Mouse (Mus musculus) forebrain, embryonic 12.5 days (tissue): ENCODE measurements around the gene Khk. TPM values are rescaled to one million over a fixed set of nuclear protein-coding genes. Genes with fewer than 3 reads are reported as not detected.

Experiments
- ATAC-seq: fragments of 200-750 bp; cut with Nextera tagmentation; 2 replicates; pipeline ENCODE4 v1.8.0; 2017; ENCODE audit warnings: moderate TSS enrichment; ENCODE audit not compliant: low FRiP score
- H3K27ac ChIP-seq: fragments of 300-500 bp; sonication (generic); 2 replicates; pipeline ENCODE4 v1.5.1; 2016; ENCODE audit warnings: mild to moderate bottlenecking
- H3K27me3 ChIP-seq: fragments of 300-500 bp; sonication (generic); 2 replicates; pipeline ENCODE4 v1.6.1; 2016; ENCODE audit warnings: mild to moderate bottlenecking
- H3K36me3 ChIP-seq: fragments of 300-500 bp; sonication (generic); replicated peaks from 2 replicates; pipeline ENCODE4 v1.6.1; 2016; ENCODE audit warnings: mild to moderate bottlenecking
- H3K4me1 ChIP-seq: fragments of 300-500 bp; sonication (generic); 2 replicates; pipeline ENCODE4 v1.6.1; 2016
- H3K4me2 ChIP-seq: fragments of 300-500 bp; sonication (generic); 2 replicates; pipeline ENCODE4 v1.6.1; 2016; ENCODE audit warnings: mild to moderate bottlenecking, moderate library complexity
- H3K4me3 ChIP-seq: fragments of 300-500 bp; sonication (generic); replicated peaks from 2 replicates; pipeline ENCODE4 v1.5.1; 2016; ENCODE audit warnings: mild to moderate bottlenecking
- H3K9ac ChIP-seq: fragments of 300-500 bp; sonication (generic); 2 replicates; pipeline ENCODE4 v1.6.1; 2016; ENCODE audit warnings: mild to moderate bottlenecking
- H3K9me3 ChIP-seq: fragments of 300-500 bp; sonication (generic); 2 replicates; pipeline ENCODE4 v1.6.1; 2016
- WGBS: fragments of 180-500 bp; shearing (Covaris S2); methylation state at CpG from one replicate; pipeline ENCODE4 v1.1.7; 2016; 5-methylcytosine and 5-hydroxymethylcytosine counted together
- polyA plus RNA-seq: library from polyadenylated mRNA; unstranded; fragments of >200 nt; fragmentation: Nextera tagmentation; extraction: Ambion mirVana; gene quantifications from 2 replicates; pipeline ENCODE4 v1.2.1, GENCODE M21; 2016

The Khk gene
- polyA plus RNA-seq, 1 experiment from 2014 or later = 7.7 TPM

DNA sequence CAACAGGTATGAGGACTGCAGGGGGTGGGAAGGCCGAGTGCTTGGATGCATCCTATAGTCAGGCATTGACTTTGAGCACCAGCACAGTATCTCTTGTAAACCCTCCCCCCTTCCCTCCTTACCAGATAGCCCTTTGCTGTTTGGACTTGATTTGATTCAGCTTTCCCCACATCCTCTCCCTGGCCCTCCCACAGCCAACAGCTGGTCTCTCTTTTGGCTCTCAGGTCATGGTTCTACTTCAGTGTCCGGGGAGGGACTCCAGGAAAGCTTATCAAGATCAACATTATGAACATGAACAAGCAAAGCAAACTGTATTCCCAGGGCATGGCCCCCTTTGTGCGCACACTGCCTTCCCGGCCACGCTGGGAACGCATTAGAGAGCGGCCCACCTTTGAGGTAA lies 30.9 kb upstream of the Khk start:
- Histone ChIP-seq H3K9ac (peak overlapping the region; percentile 83), H3K36me3 (peaks cover 51% of the 10 kb centered on the region), H3K4me3 (peak overlapping the region; percentile 82), H3K4me2 (peak overlapping the region; percentile 69), H3K4me1 (peaks cover 17% of the 10 kb centered on the region), H3K27ac (no peak overlapping the region), H3K9me3 (no peaks in the 10 kb centered on the region), H3K27me3 (no peaks in the 10 kb centered on the region)
- ATAC-seq = no peak
- WGBS = 84% methylated on average over 7 of the region's 7 CpGs

DNA sequence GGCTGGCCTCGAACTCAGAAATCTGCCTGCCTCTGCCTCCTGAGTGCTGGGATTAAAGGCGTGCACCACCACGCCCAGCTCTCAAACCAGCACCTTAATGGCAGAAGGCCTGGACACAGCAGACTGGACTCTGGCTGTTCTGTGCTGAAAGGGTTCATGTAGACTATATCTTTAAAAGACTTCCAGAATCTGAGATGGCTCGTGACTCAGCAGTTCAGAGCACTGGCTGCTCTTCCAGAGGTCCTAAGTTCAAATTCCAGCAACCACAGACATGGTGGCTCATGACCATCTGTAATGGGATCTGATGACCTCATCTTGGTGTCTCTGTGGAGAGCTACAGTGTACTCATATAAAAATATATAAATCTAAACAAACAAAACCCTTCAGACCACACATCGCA lies 19.4 kb upstream of the Khk start:
- Histone ChIP-seq H3K9me3 (no peaks in the 10 kb centered on the region), H3K36me3 (peaks cover 76% of the 10 kb centered on the region), H3K27ac (no peak overlapping the region), H3K4me3 (no peak overlapping the region), H3K27me3 (no peaks in the 10 kb centered on the region), H3K4me1 (peaks cover 11% of the 10 kb centered on the region), H3K9ac (no peak overlapping the region), H3K4me2 (no peak overlapping the region)
- ATAC-seq = no peak
- WGBS = 91% methylated on average over 5 of the region's 5 CpGs

DNA sequence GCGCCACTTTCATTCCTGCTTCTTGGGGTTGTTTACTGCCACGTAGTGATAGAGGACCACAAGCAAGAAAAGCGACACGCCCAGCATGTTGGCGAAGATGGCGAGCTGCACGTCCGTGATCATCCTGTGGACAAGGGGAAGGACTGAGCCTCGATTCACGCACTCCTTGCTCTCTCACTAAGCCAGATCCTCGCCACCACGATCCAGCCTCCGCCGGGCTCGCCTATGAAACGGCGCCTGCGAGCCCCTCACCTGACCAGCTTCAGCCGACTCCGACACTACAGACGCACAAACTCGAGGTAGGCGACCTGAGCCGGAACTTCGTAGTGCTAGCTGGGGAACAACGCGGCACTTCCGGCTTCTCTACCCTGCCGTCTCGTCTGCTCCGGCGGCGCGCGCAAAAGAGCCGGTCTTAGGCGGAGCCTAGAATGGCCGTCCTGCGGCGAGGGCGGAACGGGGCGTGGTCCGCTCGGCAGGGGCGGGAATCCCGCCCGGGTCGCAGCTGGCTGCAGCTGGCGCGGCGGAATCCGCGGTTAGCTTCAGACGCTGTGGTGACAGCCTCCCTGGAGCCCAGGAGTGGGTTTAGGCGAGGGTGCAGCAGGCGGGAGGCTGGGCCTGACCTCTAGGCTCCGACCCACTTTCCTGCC lies 13.7 kb upstream of the Khk start, which contains the start of gene Ost4:
Gene Ost4, minus strand, starts transcription at position 376 of the 647 bp plus-strand sequence.
- H3K4me1 ChIP-seq = peaks cover 32% of the 10 kb centered on the region
- peak within 1 kb of the TSS; percentile 78 for H3K4me3 ChIP-seq
- peaks cover 7% of the 10 kb centered on the region for H3K27me3 ChIP-seq
- peaks cover 34% of the 10 kb centered on the region for H3K36me3 ChIP-seq
- H3K9ac ChIP-seq = peak within 1 kb of the TSS; percentile 76
- ATAC-seq = peak; percentile 96
- no peaks in the 10 kb centered on the region for H3K9me3 ChIP-seq
- under 1% methylated on average over 58 of the region's 58 CpGs for WGBS
- peak within 1 kb of the TSS; percentile 96 for H3K4me2 ChIP-seq
- peak within 1 kb of the TSS; percentile 81 for H3K27ac ChIP-seq

DNA sequence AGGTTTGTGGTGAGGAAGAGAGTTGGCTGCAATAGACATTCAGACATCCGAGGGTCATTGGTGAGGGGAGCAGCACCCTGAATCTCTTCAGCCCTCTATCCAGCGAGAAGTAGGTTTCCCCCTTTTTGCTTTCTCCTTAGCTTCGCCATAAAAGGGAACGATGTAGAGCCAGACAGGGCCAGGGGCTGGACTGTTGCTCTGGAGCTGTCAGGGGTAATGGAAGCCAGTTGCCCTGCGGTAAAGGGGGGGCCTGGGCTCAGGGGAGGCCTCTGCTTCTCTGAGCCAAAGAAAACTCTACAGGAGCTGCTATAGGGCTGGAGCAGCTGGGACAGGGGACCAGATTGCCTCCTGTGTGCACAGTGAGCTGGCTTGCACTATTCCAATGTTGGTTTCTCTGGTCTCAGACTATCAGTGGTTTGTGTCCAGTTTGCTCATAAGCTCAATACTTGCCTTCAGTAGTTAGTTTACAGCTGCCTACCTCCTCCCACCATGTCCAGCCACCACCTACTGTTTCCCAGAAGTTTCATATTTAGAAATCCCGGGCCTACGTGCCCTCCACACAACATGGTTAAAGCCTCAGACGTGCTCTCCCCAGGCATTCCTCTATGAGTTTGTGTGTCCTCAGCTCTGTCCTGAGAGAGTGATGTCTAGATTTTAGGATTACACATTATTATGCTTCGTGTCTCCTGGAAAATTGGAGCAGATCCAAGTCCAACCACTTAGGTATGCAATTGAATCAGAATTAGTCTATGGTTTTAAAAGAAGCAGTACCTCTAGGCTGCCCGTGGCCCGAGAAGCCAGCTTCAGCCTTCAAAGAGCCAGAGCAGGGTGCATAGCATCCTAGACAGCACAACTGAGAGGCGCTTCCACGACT lies 12.6 kb upstream of the Khk start:
- H3K27ac ChIP-seq = peak overlapping the region; percentile 81; the same call in 1 of the 2 replicates
- 55% methylated on average over 13 of the region's 13 CpGs for WGBS

DNA sequence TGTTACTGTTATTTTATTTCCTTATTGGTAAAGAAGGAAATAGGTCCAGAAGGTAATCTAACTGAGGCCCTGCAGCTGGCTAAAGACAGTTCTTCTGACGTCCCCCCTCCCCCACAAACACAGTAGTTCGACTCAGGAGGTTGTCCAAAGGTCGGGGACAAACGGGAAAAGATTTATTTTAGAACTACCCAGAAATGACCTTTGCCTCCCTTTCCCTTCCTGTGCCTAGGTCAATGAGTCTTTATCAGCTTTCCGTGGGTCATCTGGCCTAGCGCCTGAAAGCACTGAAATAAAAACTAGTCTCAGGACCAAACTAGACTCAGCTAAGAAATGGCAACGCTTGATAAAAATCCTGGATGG lies 12.0 kb upstream of the Khk start:
- no peak overlapping the region for H3K4me2 ChIP-seq
- peaks cover 49% of the 10 kb centered on the region for H3K4me1 ChIP-seq
- no peak for ATAC-seq

More for the DNA sequence above, 12.6 kb upstream of the Khk start:
- Histone ChIP-seq H3K9me3 (no peaks in the 10 kb centered on the region), H3K27me3 (peaks cover 7% of the 10 kb centered on the region), H3K36me3 (peaks cover 23% of the 10 kb centered on the region), H3K4me3 (peak overlapping the region; percentile 78), H3K4me2 (peak overlapping the region; percentile 96), H3K9ac (peak overlapping the region; percentile 76), H3K4me1 (peaks cover 43% of the 10 kb centered on the region)
- no peak for ATAC-seq

DNA sequence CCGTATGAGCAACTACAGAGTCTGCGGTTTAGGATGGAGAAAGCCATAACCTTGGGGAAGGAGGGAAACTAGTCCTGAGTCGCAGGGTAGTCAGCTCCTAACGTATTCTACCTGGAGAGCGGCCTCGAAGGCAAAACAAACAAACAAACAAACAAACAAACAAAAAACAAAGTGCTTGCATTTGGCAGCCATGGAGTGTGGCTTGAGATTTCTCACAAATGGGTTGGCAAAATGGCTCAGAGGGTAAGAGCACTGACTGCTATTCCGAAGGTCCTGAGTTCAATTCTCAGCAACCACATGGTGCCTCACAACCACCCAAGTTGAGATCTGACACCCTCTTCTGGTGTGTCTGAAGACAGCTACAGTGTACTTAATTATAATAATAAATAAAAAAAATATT lies 11.4 kb upstream of the Khk start:
- no peak for ATAC-seq
- H3K9me3 ChIP-seq = no peaks in the 10 kb centered on the region
- peaks cover 52% of the 10 kb centered on the region for H3K4me1 ChIP-seq
- H3K9ac ChIP-seq = no peak overlapping the region
- no peak overlapping the region for H3K27ac ChIP-seq
- H3K36me3 ChIP-seq = peaks cover 11% of the 10 kb centered on the region
- WGBS = 86% methylated on average over 7 of the region's 7 CpGs
- H3K27me3 ChIP-seq = peaks cover 7% of the 10 kb centered on the region
- no peak overlapping the region for H3K4me2 ChIP-seq
- no peak overlapping the region for H3K4me3 ChIP-seq

More for the DNA sequence above, 12.0 kb upstream of the Khk start:
- no peak overlapping the region for H3K4me3 ChIP-seq
- WGBS = 66% methylated on average over 7 of the region's 7 CpGs
- no peaks in the 10 kb centered on the region for H3K9me3 ChIP-seq
- peaks cover 7% of the 10 kb centered on the region for H3K27me3 ChIP-seq
- H3K36me3 ChIP-seq = peaks cover 17% of the 10 kb centered on the region
- H3K27ac ChIP-seq = no peak overlapping the region
- no peak overlapping the region for H3K9ac ChIP-seq

DNA sequence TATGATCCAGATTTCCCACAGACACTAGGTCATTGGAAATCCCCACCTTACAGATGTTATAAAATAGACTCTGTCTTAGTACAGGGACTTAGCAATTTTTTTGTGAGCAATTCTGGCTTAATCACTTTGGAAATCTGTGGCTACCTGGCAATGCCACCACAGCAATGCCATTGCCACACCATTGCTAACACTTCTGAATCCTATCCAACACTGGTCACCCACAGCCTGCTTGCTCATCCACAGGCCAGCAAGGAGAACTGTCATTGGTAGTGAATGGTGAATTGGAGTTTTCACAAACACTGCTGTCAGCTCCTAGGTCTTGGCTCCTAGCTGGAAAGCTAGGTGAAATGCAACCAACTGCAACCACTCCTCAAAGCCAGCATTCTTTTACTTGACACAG lies 10.8 kb upstream of the Khk start:
- Histone ChIP-seq H3K9me3 (no peaks in the 10 kb centered on the region), H3K4me2 (no peak overlapping the region), H3K27me3 (peaks cover 7% of the 10 kb centered on the region), H3K36me3 (peaks cover 5% of the 10 kb centered on the region; the same call in 1 of the 2 replicates), H3K9ac (no peak overlapping the region), H3K4me1 (peaks cover 58% of the 10 kb centered on the region), H3K27ac (no peak overlapping the region), H3K4me3 (no peak overlapping the region)
- ATAC-seq = no peak

DNA sequence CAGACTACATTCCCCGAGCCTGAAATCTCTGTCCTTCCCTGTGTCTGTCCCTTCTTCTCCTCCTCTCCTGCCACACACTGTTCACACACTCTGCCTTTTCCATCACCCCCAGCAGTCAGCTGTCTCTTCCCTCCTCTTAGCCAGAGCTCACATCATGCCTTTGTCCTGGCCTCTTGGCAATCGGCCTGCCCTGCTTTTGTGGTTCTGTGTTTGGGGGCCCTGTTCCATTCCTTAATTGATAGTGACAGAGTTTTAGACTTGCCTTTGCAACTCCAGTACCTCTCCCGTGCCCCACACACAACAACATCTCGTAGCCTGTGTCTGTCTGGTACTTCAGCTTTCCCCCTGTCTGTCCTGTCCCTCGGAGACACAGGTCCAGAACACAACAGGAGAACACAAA lies 9.1 kb upstream of the Khk start:
- WGBS = 64% methylated on average over 5 of the region's 5 CpGs
- H3K4me1 ChIP-seq = peaks cover 51% of the 10 kb centered on the region
- H3K9ac ChIP-seq = 0 out of 2 replicates have a peak overlapping the region, but pooled peaks have one; percentile 17
- H3K27ac ChIP-seq = peak overlapping the region; percentile 75
- ATAC-seq = no peak
- 0 out of 2 replicates have a peak overlapping the region, but pooled peaks have one; percentile 6 for H3K4me2 ChIP-seq
- no peaks in the 10 kb centered on the region for H3K36me3 ChIP-seq
- peaks cover 7% of the 10 kb centered on the region for H3K27me3 ChIP-seq
- no peaks in the 10 kb centered on the region for H3K9me3 ChIP-seq
- no peak overlapping the region for H3K4me3 ChIP-seq

DNA sequence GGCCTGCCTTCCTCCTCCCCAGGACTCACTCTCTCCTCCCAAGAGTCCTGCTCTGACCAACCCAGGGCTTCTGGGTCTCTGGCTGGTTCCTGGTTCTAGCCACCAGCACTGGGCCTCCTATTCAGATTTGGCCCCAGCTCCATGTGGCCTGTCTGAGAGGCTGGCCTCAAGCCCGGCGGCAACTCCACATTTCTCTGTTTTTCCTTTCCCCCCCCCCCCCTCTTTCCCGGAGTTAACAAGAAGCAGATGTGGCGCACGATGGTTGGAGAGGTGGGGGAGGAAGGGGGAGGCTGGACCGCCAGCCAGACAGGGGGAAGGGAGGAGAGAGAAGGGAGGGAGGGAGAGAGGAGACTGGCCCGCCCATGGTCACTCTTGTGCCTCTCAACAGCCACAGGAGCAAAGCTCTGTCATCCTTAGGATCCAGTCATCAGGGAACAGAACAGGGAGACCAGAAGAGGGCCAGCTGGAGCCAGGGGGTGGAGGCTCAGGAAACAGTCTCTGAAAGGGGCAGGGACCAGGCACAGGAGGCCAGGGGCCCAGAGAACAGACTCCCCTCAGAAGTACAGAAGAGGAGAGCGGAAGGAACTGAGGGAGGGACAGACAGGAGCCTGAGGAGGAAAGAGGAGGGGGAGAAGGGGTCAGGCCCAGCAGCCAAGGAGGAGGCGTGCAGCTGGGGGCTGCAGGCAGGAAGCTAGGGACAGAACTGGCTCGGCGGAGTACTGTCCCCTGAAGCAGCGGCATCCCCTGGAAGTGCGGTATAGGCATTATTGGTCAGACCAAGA lies 8.0 kb upstream of the Khk start, which contains the start of gene Emilin1:
Gene Emilin1, plus strand, starts transcription at position 343 of the 782 bp plus-strand sequence.
- peaks cover 6% of the 10 kb centered on the region for H3K27me3 ChIP-seq
- no peaks in the 10 kb centered on the region for H3K36me3 ChIP-seq
- peaks cover 47% of the 10 kb centered on the region for H3K4me1 ChIP-seq
- 39% methylated on average over 13 of the region's 13 CpGs for WGBS
- H3K9me3 ChIP-seq = no peaks in the 10 kb centered on the region
- no peak for ATAC-seq
- H3K9ac ChIP-seq = peak within 1 kb of the TSS; percentile 36
- peak within 1 kb of the TSS; percentile 16 for H3K4me3 ChIP-seq
- H3K4me2 ChIP-seq = peak within 1 kb of the TSS; percentile 31
- H3K27ac ChIP-seq = peak within 1 kb of the TSS; percentile 75

DNA sequence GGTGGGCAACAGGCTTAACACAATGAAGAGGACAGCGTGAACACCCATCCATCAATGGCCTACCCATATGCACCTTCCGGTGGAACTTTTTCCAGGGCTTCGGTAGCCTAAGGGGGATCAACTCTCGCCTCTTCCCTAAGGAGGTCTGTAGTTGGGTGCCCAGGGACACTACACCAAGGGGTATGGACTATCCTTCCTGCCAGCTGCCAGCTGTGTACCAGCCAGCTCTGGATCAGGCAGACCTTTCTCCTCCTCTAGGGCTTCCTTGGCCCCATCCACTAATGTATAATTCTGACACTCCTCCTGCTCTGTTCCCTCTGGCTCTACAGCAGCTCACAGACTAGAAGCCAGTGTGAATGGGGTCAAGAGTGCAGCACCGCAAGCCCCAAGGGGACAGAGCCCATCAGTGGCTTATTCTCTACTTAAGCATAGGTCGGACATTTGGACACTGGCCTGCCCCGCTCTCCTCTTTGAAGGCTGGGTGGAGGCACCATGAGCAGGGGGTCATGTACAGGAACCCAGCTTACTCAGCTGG lies 7.1 kb upstream of the Khk start:
- no peaks in the 10 kb centered on the region for H3K27me3 ChIP-seq
- peak overlapping the region; percentile 36 for H3K9ac ChIP-seq
- 76% methylated on average over 7 of the region's 7 CpGs for WGBS
- no peaks in the 10 kb centered on the region for H3K36me3 ChIP-seq
- H3K4me3 ChIP-seq = peak overlapping the region; percentile 16
- H3K9me3 ChIP-seq = no peaks in the 10 kb centered on the region
- H3K4me2 ChIP-seq = peak overlapping the region; percentile 31
- ATAC-seq = no peak
- peak overlapping the region; percentile 75 for H3K27ac ChIP-seq
- peaks cover 39% of the 10 kb centered on the region for H3K4me1 ChIP-seq

DNA sequence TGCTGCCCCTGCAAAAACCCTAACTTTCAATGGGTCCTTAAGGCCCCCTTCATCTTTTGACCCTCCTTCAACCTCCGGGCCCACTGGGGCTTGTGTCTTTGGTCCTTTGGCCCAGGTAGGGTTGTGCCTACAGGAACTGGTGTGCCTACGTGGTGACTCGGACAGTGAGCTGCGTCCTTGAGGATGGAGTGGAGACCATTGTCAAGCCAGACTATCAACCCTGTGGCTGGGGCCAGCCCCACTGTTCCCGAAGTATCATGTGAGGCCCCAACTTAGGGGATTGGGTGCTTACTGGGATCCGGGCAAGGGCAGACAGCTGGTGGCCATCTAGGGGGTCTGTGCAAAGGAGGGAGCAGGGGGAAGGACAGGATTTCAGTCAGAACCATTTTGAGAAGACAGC lies 6.4 kb upstream of the Khk start:
- no peaks in the 10 kb centered on the region for H3K27me3 ChIP-seq
- 0 out of 2 replicates have a peak overlapping the region, but pooled peaks have one; percentile 36 for H3K9ac ChIP-seq
- peaks cover 39% of the 10 kb centered on the region for H3K4me1 ChIP-seq
- no peak for ATAC-seq
- H3K27ac ChIP-seq = peak overlapping the region; percentile 73; the same call in 1 of the 2 replicates
- peak overlapping the region; percentile 16; the same call in 1 of the 2 replicates for H3K4me3 ChIP-seq
- H3K9me3 ChIP-seq = no peaks in the 10 kb centered on the region
- peak overlapping the region; percentile 31 for H3K4me2 ChIP-seq
- H3K36me3 ChIP-seq = no peaks in the 10 kb centered on the region
- 85% methylated on average over 6 of the region's 6 CpGs for WGBS
